Mouse (Mus musculus): ENCODE results near the gene Cenpm.

Cenpm gene

GRCm38 (mm10) chr15:82187924-82188323 is 56.6 kb downstream of the Cenpm start:
- no peak for DNase-seq

DNA sequence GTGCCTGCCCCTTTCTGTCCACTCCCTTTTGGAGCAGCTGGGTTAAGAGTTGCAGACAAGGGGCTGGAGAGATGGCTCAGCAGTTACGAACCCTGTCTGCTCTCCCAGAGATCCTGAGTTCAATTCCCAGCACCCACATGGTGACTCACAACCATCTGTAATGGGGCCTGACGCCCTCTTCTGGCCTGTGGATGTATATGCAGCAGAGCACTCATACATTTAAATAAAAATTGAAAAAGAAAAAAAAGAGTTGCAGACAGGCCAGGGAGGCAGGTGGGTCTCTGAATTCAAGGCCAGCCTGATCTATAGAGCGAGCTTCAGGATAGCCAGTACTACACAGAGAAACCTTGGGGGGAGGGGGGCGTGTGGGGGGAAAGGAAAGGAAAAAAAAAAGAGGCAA is 57.1 kb downstream of the Cenpm start:
- no peak for DNase-seq

GRCm38 (mm10) chr15:82186931-82187330 is 57.6 kb downstream of the Cenpm start:
- no peak for DNase-seq

GRCm38 (mm10) chr15:82186131-82186530 is 58.4 kb downstream of the Cenpm start:
- no peak for DNase-seq

GRCm38 (mm10) chr15:82185062-82185783 is 59.3 kb downstream of the Cenpm start:
- DNase-seq = no peak

DNA sequence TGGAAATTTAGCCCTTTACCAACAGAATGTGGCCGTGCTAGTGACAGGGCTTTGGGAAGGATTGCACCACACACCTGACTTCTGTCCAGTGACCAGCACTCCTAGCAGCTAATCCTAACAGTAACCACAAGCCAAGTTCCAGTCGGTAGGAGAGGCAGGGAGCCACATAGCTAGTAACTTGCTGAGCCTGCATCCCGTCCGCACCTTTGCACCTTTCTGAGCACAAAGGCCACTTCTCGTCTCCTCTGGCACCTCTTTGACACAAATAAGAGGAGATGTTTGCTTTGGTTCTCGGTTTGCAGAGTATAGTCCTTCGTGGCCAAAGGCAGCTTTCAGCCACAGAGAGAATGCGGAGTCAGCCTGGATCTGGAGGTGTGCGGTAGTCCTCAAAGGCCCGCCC is 59.9 kb downstream of the Cenpm start:
- DNase-seq = no peak

DNA sequence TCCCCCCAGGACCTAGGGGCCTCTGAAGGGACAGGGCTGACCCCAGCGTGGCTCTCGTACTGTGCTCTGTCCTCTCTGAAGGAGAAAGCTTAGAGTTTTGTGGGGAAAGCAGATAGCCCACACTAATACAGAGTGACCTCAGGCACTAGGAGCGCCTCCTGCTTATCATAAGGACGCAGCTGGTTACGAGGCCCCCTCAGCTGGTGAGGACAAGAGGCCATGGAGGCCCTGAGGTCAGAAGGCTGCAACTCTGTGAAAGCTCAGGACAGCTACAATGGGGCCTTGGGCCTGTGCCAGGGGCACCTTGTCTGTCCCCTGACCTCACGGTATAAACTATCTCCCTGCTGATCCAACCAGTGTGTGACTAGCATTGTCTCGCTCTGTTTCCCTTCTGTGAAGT is 60.4 kb downstream of the Cenpm start:
- DNase-seq = no peak

Data from thymus, adult 18-20 months (tissue).